Mouse (Mus musculus) 416B (cell line): ENCODE measurements at regions not wholly inside any gene's neighbourhood (a gene's known extent, or its start where the extent isn't known, plus 50 kb on each side); places are given as distances from the start of the nearest gene placed in this dataset.
A peak's percentile ranks its signal among the peaks of the same experiment; 100 is the strongest.

Experiments used
- DNase-seq: peaks from one replicate; pipeline ENCODE4 v3.0.0; 2011; ENCODE audit warnings: low read depth

DNA sequence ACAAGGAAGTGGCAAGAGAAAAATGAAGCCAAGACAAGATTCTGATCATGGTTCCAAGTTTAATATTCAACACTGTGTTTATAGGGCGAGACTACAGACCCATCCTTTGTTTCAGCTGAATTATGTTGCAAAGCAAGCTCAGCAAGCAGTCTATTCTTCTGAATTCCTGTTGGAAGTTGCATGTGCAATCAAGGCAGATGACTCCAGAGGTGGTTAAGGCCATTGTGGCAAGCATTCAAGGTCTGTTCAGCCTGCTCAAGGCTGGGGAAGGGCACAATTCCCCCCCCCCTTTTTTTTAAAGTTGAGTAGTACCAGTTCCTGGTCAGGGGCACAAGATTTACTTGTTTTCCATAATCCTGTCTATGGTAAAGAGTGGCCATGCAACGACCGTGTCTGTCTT is 431.1 kb downstream of the 1810013L24Rik start:
- no peak for DNase-seq

- DNase-seq, result no peak
Observed at GRCm38 (mm10) chr16:9264554-9265145, 434.8 kb downstream of the 1810013L24Rik start.

DNA sequence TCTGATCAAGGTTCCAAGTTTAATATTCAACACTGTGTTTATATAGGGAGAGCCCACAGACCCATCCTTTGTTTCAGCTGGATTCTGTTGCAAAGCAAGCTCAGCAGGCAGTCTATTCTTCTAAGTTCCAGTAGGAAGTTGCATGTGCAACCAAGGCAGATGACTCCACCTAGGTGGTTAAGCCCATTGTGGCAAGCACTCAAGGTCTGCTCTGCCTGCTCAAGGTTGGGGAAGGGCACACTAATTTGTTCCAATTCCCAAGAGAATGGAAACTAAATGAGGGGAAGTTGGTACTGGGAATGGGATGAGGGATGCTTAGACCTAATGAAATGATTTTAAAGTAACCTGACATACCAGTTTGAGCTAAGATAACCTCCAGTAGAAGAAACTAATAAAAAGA is 437.3 kb downstream of the 1810013L24Rik start:
- DNase-seq, result no peak

DNA sequence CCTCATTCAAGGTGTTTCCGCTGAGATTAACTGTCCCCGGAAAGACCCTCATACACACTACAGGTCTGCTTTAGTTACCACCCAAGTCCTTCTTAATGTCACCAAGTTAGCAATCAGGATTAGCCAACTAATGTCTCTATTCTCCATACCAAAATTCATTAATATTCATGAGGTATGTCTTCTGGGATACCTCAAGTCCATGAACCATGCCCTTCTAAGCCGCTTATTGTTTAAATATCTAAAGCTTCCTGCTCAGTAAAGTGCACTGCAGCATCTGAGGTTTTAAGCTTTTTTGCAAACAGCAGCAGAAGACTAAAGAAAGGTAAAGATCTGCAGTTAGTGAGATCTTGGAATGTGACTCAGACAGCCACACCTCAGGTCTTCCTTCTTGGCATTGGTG is 440.2 kb downstream of the 1810013L24Rik start:
- no peak for DNase-seq

- DNase-seq, result no peak
Observed at GRCm38 (mm10) chr16:9270671-9271070, 440.8 kb downstream of the 1810013L24Rik start.

DNA sequence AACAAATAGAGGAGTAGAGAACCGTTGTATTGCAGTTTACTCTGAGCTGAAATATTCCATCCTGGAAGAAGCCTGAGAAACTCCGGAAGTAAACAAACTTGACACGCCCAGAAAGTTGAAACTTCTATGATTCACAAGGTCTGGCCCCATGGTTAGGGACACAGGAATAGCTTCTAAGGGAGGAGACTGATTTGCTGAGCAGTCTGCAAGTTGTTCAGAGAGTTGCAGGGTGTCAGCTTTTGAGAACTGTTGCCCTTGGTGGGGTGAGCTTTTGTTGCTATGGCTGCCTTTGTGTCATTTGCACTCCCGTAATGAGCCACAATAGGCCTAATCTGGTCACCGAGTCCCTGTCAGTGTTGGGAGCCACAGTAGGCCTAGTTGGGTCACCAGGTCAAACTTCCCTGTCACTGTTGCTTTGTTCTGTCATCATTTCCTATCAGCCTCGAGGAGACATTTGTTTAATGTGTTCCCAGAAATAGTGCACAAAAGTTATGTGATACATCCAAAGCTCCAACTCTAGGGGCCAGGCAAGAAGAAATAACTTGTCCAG is 443.9 kb downstream of the 1810013L24Rik start:
- no peak for DNase-seq

GRCm38 (mm10) chr16:9274583-9275100 is 444.7 kb downstream of the 1810013L24Rik start:
- DNase-seq, result no peak

DNA sequence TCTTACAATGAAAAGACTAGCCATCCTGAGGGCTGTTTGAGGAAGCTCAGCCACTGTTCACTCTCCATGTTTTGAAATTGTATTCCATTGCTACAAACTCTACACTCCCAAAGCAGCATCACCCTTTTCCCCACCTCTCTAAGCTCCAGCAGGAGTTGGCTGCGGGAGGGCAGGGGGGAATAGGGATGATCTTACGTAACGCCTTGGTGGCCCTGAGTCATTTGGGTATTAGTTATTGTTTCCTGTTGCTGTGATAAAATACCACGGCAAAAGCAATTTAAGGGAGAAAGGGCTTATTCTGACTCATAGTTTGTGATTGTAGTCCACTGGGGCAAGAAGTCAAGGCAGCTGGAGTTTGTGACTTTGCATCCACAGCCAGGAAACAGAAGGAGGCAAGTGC is 445.5 kb downstream of the 1810013L24Rik start:
- DNase-seq, result peak; percentile 10

- no peak for DNase-seq
Observed at GRCm38 (mm10) chr16:9277064-9277463, 447.2 kb downstream of the 1810013L24Rik start.

DNA sequence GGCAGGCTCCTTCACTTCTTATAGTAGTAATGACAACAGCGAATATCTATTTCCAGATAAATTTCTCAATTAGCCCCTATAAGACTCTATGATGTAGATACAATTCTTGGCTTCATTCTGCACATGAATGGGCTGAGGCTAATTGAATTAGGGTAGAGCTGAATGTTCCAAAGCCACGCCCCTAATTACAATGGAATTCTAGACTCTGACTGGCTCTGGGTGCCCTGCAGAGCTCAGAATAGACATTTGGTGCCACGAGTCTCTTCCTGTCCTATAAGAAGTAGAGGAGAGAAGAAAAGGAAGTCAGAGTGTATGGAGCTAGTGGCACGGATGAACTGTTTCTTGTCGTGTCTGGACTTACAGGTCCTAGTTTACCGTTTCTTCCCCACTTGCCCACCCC is 449.8 kb downstream of the 1810013L24Rik start:
- DNase-seq, result no peak

- DNase-seq, result no peak
Observed at GRCm38 (mm10) chr16:9280431-9280830, 450.5 kb downstream of the 1810013L24Rik start.

DNA sequence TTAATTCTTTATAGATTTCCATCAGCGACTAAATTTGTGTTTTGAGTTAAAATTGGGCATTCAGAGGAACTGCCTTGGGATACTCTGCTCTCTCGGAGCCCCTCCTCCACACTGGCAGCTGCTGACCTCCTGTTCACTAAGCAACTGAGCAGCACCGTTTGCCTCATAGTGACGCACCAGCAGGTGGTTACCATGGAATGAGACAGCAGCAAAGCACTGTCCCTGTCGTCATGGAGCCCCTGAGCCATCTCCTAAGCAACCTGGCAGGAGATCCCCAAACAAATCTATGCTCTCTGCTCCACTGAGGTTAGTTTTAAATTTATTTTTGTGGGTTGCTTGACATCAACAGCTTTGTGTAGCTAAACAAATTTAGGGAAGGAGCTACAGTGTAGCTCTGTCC is 451.0 kb downstream of the 1810013L24Rik start:
- no peak for DNase-seq

DNA sequence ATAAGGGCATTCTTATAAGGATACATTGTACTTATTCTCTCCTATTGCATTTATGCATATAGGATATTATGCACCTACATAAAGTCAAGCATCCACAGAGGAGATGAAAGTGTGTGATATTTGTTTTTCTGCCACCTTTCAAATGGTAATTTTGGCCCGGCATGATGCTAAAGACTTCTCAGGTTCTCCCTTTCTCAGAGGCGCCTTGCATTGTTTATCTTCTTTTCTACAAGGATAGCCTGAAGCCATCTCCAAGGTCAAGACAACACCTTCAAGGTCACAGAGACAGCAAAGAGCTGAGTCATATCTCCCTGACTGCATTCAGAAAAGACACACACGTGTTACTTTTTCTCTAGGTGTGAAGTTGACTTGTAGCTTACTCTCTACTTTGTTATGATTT is 454.5 kb downstream of the 1810013L24Rik start:
- no peak for DNase-seq

DNA sequence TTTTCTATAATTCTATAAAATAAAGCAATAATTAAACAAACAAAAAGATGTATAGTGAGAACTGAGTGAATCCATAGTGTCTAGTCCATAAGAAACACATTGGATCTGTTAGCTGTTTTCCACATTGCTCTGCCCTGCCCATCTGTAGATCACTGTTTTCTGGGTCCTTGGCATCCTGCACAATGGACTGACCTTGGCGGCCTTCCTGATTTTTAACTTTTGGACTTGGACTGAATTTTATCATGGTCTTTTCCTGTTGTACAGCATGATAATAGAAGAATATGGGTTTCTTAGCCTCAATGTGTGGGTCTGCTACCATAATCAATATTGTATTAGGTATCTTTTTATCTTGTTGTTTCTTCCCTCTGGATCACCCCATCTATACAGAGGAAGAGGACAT is 456.0 kb downstream of the 1810013L24Rik start:
- no peak for DNase-seq

DNA sequence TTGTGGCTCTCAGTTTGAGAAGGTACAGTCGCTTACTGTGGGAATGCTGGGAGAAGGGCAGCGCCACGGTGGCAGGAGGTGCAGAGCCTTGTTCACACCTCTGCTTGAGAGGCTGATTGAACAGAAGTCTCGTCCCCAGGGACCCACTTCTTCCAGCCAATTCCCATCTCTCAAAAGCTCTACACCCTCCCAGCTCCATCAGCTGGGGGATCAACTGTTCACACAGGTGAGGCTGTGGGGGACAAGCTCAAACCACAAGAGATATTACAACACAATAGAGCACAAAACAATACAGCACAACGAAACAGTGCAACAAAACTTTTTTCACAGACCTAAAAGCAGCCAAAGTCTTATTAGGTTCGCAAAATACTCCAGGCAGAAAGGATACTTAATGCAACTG is 457.7 kb downstream of the 1810013L24Rik start:
- DNase-seq, result no peak

- DNase-seq, result no peak
Observed at GRCm38 (mm10) chr16:9291356-9292020, 461.6 kb downstream of the 1810013L24Rik start.

DNA sequence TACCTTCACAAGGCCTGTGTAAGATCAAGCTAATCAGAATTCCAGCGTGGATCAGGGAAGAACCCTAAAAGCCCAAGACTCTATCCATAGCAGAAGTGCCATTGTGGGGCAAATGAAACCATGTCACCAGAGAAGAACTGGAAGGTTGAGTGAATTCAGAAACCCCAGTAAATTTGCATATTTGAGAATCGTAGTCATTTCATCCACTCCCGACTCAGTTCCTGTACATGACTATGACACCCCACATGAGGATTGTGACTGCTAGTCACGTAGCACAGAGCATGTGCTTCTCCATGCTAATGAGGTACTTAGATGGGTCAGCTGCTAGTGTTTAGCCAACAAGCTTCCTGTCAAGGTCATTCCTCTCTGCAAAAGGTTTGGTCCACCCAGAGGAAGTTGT is 473.2 kb downstream of the 1810013L24Rik start:
- no peak for DNase-seq

DNA sequence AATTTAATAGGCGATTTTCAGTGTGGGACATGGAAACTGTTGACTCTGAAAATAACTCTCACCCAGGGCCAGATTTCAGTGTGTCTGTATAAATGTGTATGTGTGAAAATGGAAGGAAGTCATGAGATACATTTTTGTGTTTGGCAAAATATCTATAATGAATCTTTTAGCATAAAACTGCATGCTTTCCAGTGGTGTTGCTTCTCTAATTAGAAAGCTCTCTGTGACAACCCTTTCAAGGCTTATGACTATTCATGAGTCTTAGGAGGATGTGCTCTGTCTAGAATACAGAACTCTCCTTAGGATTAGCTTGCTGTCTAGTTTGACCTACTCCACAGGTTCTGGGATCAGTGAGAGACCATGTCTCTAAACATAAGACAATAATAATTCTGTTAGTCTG is 474.2 kb downstream of the 1810013L24Rik start:
- DNase-seq, result no peak

DNA sequence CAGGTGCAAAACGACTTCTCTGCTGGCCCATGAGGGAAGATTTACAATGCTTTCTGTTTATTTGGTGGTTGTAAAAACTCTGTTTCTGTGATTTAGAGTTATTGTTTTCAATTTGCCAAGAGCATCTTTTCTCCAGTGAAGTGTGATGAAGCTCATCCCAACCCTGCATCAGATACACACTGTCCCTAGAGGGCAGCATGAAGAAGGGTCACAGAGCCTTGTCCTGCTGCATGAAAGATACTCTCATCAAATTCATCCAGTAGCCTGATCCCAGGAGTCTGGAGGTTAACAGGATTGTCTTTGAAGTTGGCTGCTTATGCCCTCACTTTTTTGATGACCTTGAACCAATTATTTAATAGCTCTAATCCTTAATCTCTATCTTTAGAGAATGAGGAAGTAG is 480.8 kb downstream of the 1810013L24Rik start:
- DNase-seq, result no peak

DNA sequence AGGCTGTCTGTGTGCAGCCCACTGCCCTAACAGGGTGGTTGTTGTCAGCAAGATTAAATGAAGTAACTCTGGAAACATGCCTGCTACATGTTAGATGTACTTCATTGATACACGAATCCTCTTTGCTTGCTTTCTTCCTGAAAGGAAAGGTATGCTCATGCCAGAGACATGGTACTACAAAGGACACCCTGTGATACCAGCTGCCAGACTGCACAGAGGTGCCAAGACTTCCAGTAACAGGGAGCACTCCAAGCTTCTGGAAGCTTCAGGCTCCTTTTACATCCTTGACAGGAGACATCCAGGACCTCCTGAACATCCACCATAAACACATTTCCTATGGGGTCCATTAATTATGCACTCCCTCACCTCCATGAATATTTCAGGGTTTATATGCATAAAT is 505.7 kb downstream of the 1810013L24Rik start:
- no peak for DNase-seq

- DNase-seq, result no peak
Observed at GRCm38 (mm10) chr16:9336063-9336462, 506.2 kb downstream of the 1810013L24Rik start.

DNA sequence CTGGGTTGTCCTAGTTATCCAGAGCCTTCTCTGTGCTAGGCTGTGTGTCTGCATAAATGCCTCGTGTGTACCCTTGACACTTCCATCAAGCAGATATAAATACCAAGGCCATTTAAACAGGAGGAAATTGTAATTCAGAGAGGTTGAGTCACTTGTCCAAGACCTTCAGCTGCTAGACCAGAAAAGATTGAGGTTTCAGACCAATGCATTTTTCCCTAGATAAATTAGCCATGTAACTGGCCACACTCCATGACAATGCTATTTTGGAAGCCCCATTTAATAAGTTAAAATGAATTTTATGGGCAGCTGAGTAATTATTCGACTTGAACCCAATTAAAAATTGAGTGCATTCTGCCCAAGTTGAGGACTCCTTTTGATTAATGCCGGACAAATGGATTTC is 509.6 kb downstream of the 1810013L24Rik start:
- DNase-seq, result no peak

GRCm38 (mm10) chr16:9341245-9341644 is 511.3 kb downstream of the 1810013L24Rik start:
- DNase-seq, result no peak

GRCm38 (mm10) chr16:9353811-9354210 is 523.9 kb downstream of the 1810013L24Rik start:
- no peak for DNase-seq
